ENCODE assay signal across 13 mouse cellular contexts in the genomic region with DNA sequence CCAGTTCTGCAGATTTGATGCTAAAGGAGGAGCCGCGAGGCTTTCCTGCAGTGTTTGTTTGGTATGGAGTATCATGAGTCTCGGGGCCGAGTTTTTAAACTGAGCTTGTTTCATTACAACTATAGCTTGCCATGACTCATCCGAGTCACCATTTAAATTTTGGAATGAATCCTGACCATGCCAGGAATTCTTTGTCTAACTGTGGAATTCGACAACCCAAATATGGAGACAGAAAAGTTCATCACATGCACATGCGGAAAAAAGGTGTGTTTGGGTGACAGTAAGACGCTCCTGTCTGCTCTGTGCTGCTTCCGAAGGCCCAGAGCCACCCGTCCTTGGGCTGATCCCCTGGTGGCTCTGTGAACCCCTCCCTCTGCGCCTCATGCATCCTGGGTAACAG.
"Had no signal": no experiment of that assay in that cellular context is flagged by ENCODE, and none has a peak within 500 bp of the region (broad histone marks: within the 10 kb centered on the region; RNA-seq: fewer than 3 reads in every experiment).

No protein-coding gene starts in this region.

- H3K27me3 ChIP-seq: liver, embryonic 12.5 days; neural tube, embryonic 12.5 days had no signal

- ATAC-seq: liver, embryonic 12.5 days had no signal

- H3K27ac ChIP-seq: left cerebral cortex, adult 2 months; limb, embryonic 10.5 days; liver, embryonic 12.5 days; midbrain, embryonic 10.5 days; neural tube, embryonic 12.5 days had no signal

- H3K4me3 ChIP-seq: left cerebral cortex, adult 2 months; limb, embryonic 10.5 days; liver, embryonic 12.5 days; midbrain, embryonic 10.5 days; neural tube, embryonic 12.5 days had no signal

- H3K4me1 ChIP-seq: limb, embryonic 10.5 days; midbrain, embryonic 10.5 days; neural tube, embryonic 12.5 days had no signal

- H3K9me3 ChIP-seq: limb, embryonic 10.5 days; liver, embryonic 12.5 days; midbrain, embryonic 10.5 days; neural tube, embryonic 12.5 days had no signal

- H3K9ac ChIP-seq: liver, embryonic 12.5 days; lung, embryonic 14.5 days; neural tube, embryonic 12.5 days had no signal

- H3K4me2 ChIP-seq: liver, embryonic 12.5 days; lung, embryonic 14.5 days; neural tube, embryonic 12.5 days had no signal

- DNase-seq: kidney, adult 18-20 months; kidney, postnatal 10 days; lung, embryonic 14.5 days; lung, postnatal 10 days; lung, postnatal 4 days; midbrain, embryonic 14.5 days; right cerebral cortex, postnatal 14 days; thymus, postnatal 14 days had no signal
